Comparison of ENCODE assay signal across 8 mouse cellular contexts in genomic region chr17:49309079-49309478, GRCm38 (mm10).
DNase-seq lines count a peak whose midpoint lies in the region; ATAC-seq lines count a peak whose summit lies in the region.

No protein-coding gene starts in this region.

- H3K36me3 ChIP-seq in lung, embryonic 15.5 days: no peaks in the 10 kb centered on the region
- H3K36me3 ChIP-seq in embryonic facial prominence, embryonic 12.5 days: no peaks in the 10 kb centered on the region
- H3K36me3 ChIP-seq in hindbrain, embryonic 13.5 days: no peaks in the 10 kb centered on the region
- no peaks in the 10 kb centered on the region for H3K36me3 ChIP-seq in midbrain, embryonic 13.5 days
- H3K36me3 ChIP-seq in stomach, embryonic 16.5 days (ENCODE audit: control insufficient read depth, insufficient read depth, low read length): no peaks in the 10 kb centered on the region

- peak; percentile 46; the same call in 1 of the 2 replicates for ATAC-seq in lung, embryonic 15.5 days (ENCODE audit: borderline replicate concordance, extremely low read depth, low FRiP score, low TSS enrichment)
- peak; percentile 88 for ATAC-seq in embryonic facial prominence, embryonic 12.5 days (ENCODE audit: insufficient number of reproducible peaks, insufficient read depth, low FRiP score, low TSS enrichment)
- ATAC-seq in hindbrain, embryonic 13.5 days (ENCODE audit: low FRiP score): peak; percentile 90
- peak; percentile 97 for ATAC-seq in midbrain, embryonic 13.5 days
- ATAC-seq in stomach, embryonic 16.5 days (ENCODE audit: insufficient read depth, low FRiP score): peak; percentile 74

- DNase-seq in lung, postnatal 36 days: no peak
- peak; percentile 79 to 90 for DNase-seq in layer of hippocampus, adult 8-10 months (ENCODE audit: low spot score in 2 of 2)
- DNase-seq in adipocyte (ENCODE audit: low spot score): no peak

- H3K9me3 ChIP-seq in lung, embryonic 15.5 days: no peaks in the 10 kb centered on the region
- H3K9me3 ChIP-seq in embryonic facial prominence, embryonic 12.5 days: no peaks in the 10 kb centered on the region
- H3K9me3 ChIP-seq in hindbrain, embryonic 13.5 days: no peaks in the 10 kb centered on the region
- H3K9me3 ChIP-seq in midbrain, embryonic 13.5 days: no peaks in the 10 kb centered on the region
- H3K9me3 ChIP-seq in stomach, embryonic 16.5 days (replicated peaks; ENCODE audit: control insufficient read depth, low read length): no peaks in the 10 kb centered on the region

- H3K4me2 ChIP-seq in lung, embryonic 15.5 days: peak overlapping the region; percentile 26; the same call in 1 of the 2 replicates
- peak overlapping the region; percentile 18; the same call in 1 of the 2 replicates for H3K4me2 ChIP-seq in embryonic facial prominence, embryonic 12.5 days (replicated peaks)
- H3K4me2 ChIP-seq in hindbrain, embryonic 13.5 days: peak overlapping the region; percentile 36
- H3K4me2 ChIP-seq in midbrain, embryonic 13.5 days (replicated peaks): peak overlapping the region; percentile 38
- H3K4me2 ChIP-seq in stomach, embryonic 16.5 days (ENCODE audit: low read depth, low read length): peak overlapping the region; percentile 33

- no peak overlapping the region for H3K4me3 ChIP-seq in lung, embryonic 15.5 days
- H3K4me3 ChIP-seq in embryonic facial prominence, embryonic 12.5 days: no peak overlapping the region
- H3K4me3 ChIP-seq in hindbrain, embryonic 13.5 days: no peak overlapping the region
- H3K4me3 ChIP-seq in midbrain, embryonic 13.5 days (replicated peaks): no peak overlapping the region; the same call in 1 of the 2 replicates
- peak overlapping the region; percentile 20; the same call in 1 of the 2 replicates for H3K4me3 ChIP-seq in stomach, embryonic 16.5 days (replicated peaks; ENCODE audit: low read length)

- WGBS in lung, embryonic 15.5 days: 21% methylated on average over 5 of the region's 5 CpGs
- WGBS in embryonic facial prominence, embryonic 12.5 days: 19% methylated on average over 5 of the region's 5 CpGs
- WGBS in hindbrain, embryonic 13.5 days: 27% methylated on average over 5 of the region's 5 CpGs
- WGBS in midbrain, embryonic 13.5 days: 26% methylated on average over 5 of the region's 5 CpGs
- WGBS in stomach, embryonic 16.5 days: 17% methylated on average over 5 of the region's 5 CpGs

- H3K27ac ChIP-seq in lung, embryonic 15.5 days: no peak overlapping the region
- no peak overlapping the region for H3K27ac ChIP-seq in embryonic facial prominence, embryonic 12.5 days
- H3K27ac ChIP-seq in hindbrain, embryonic 13.5 days: no peak overlapping the region; the same call in 1 of the 2 replicates
- H3K27ac ChIP-seq in midbrain, embryonic 13.5 days: no peak overlapping the region
- H3K27ac ChIP-seq in stomach, embryonic 16.5 days (ENCODE audit: low read length): no peak overlapping the region

- 0 out of 2 replicates have a peak overlapping the region, but pooled peaks have one; percentile 5 for H3K9ac ChIP-seq in lung, embryonic 15.5 days
- H3K9ac ChIP-seq in embryonic facial prominence, embryonic 12.5 days: no peak overlapping the region
- H3K9ac ChIP-seq in hindbrain, embryonic 13.5 days: no peak overlapping the region
- no peak overlapping the region for H3K9ac ChIP-seq in midbrain, embryonic 13.5 days (replicated peaks)
- no peak overlapping the region for H3K9ac ChIP-seq in stomach, embryonic 16.5 days (ENCODE audit: low read length)

- no peaks in the 10 kb centered on the region for H3K4me1 ChIP-seq in lung, embryonic 15.5 days
- no peaks in the 10 kb centered on the region for H3K4me1 ChIP-seq in embryonic facial prominence, embryonic 12.5 days
- 0 out of 2 replicates have a peak, but pooled peaks cover 4% of the 10 kb centered on the region for H3K4me1 ChIP-seq in hindbrain, embryonic 13.5 days (replicated peaks)
- peaks cover 4% of the 10 kb centered on the region; the same call in 1 of the 2 replicates for H3K4me1 ChIP-seq in midbrain, embryonic 13.5 days (replicated peaks)
- H3K4me1 ChIP-seq in stomach, embryonic 16.5 days (ENCODE audit: control insufficient read depth, insufficient read depth, low read length): no peaks in the 10 kb centered on the region

- H3K27me3 ChIP-seq in lung, embryonic 15.5 days: no peaks in the 10 kb centered on the region
- H3K27me3 ChIP-seq in embryonic facial prominence, embryonic 12.5 days: no peaks in the 10 kb centered on the region
- no peaks in the 10 kb centered on the region for H3K27me3 ChIP-seq in hindbrain, embryonic 13.5 days
- H3K27me3 ChIP-seq in midbrain, embryonic 13.5 days: no peaks in the 10 kb centered on the region
- H3K27me3 ChIP-seq in stomach, embryonic 16.5 days (ENCODE audit: control insufficient read depth, insufficient read depth, low read length): no peaks in the 10 kb centered on the region

Comparison
In these comparisons a context has a peak if more than half of its experiments do, and no peak if none do; other contexts are left out.
1. ATAC-seq: peak in every context shown above with its lines; median percentile 97 in midbrain, embryonic 13.5 days; 90 in hindbrain, embryonic 13.5 days; 88 in embryonic facial prominence, embryonic 12.5 days; 74 in stomach, embryonic 16.5 days; 46 in lung, embryonic 15.5 days.
2. DNase-seq: peak in layer of hippocampus, adult 8-10 months (2 of 2); none in lung, postnatal 36 days (single experiment) and adipocyte (single experiment).
3. Peak in every context shown above with its lines, with median percentiles within 50 percentile points of each other: H3K4me2 ChIP-seq.